Mouse (Mus musculus) limb, embryonic 14.5 days (tissue): ENCODE measurements around the gene Ttc28. TPM values are rescaled to one million over a fixed set of nuclear protein-coding genes. Genes with fewer than 3 reads are reported as not detected.
A peak's percentile ranks its signal among the peaks of the same experiment; 100 is the strongest.

Source experiments
- ATAC-seq: fragments of 200-750 bp; cut with Nextera tagmentation; 2 replicates; pipeline ENCODE4 v1.8.0; 2017; ENCODE audit warnings: low read depth, moderate number of reproducible peaks, moderate TSS enrichment; ENCODE audit not compliant: low FRiP score
- DNase-seq: peaks from one replicate; pipeline ENCODE4 v3.0.0-alpha.2; 2015; ENCODE audit warnings: low spot score
- H3K27ac ChIP-seq: fragments of 300-500 bp; sonication (generic); replicated peaks from 2 replicates; pipeline ENCODE4 v1.5.1; 2014; ENCODE audit warnings: low read depth, mild to moderate bottlenecking, low read length, moderate library complexity, mixed read lengths
- H3K27me3 ChIP-seq: fragments of 300-500 bp; sonication (generic); 2 replicates; pipeline ENCODE4 v1.6.1; 2014; ENCODE audit warnings: low read length, mixed read lengths; ENCODE audit not compliant: control insufficient read depth, insufficient read depth
- H3K36me3 ChIP-seq: fragments of 300-500 bp; sonication (generic); 2 replicates; pipeline ENCODE4 v1.6.1; 2014; ENCODE audit warnings: mild to moderate bottlenecking, low read length, moderate library complexity, mixed read lengths; ENCODE audit not compliant: control insufficient read depth, insufficient read depth
- H3K4me1 ChIP-seq: fragments of 300-500 bp; sonication (generic); 2 replicates; pipeline ENCODE4 v1.6.1; 2014; ENCODE audit warnings: antibody characterized with exemption, low read length, mixed read lengths; ENCODE audit not compliant: control insufficient read depth, insufficient read depth
- H3K4me2 ChIP-seq: fragments of 300-500 bp; sonication (generic); replicated peaks from 2 replicates; pipeline ENCODE4 v1.6.1; 2014; ENCODE audit warnings: low read depth, mild to moderate bottlenecking, low read length, moderate library complexity; ENCODE audit not compliant: severe bottlenecking
- H3K4me3 ChIP-seq: fragments of 300-500 bp; sonication (generic); replicated peaks from 2 replicates; pipeline ENCODE4 v1.5.1; 2014; ENCODE audit warnings: low read length
- H3K9ac ChIP-seq: fragments of 300-500 bp; sonication (generic); 2 replicates; pipeline ENCODE4 v1.6.1; 2014; ENCODE audit warnings: mild to moderate bottlenecking, low read depth, low read length, moderate library complexity; ENCODE audit not compliant: severe bottlenecking
- H3K9me3 ChIP-seq: fragments of 300-500 bp; sonication (generic); 2 replicates; pipeline ENCODE4 v1.6.1; 2016; ENCODE audit warnings: low read length; ENCODE audit not compliant: control insufficient read depth
- POLR2A ChIP-seq: fragments of 200-500 bp; IDR thresholded peaks from 2 replicates; pipeline ENCODE4 v1.8.0; 2012; ENCODE audit warnings: inconsistent platforms, mild to moderate bottlenecking, moderate library complexity, borderline replicate concordance; ENCODE audit not compliant: insufficient read depth, insufficient read length; ENCODE audit errors: extremely low read depth
- WGBS: fragments of 180-500 bp; shearing (Covaris S2); extraction: QIAGEN DNeasy Blood & Tissue Kit; methylation state at CpG from one replicate; pipeline ENCODE4 v1.1.7; 2014; 5-methylcytosine and 5-hydroxymethylcytosine counted together
- polyA plus RNA-seq, 2 experiments: library from polyadenylated mRNA; depleted of rRNA in 1 of 2; stranded (reverse) in 1 of 2; unstranded in 1 of 2; fragments of >200 nt; fragmentation: Nextera tagmentation in 1 of 2; extraction: Ambion mirVana in 1 of 2; gene quantifications; 2 replicates each; pipeline versions ENCODE4 v1.2.1 to v1.2.3; 2012 to 2014

Gene Ttc28
- polyA plus RNA-seq, 2 experiments, result 16.3 to 19.9 TPM

DNA sequence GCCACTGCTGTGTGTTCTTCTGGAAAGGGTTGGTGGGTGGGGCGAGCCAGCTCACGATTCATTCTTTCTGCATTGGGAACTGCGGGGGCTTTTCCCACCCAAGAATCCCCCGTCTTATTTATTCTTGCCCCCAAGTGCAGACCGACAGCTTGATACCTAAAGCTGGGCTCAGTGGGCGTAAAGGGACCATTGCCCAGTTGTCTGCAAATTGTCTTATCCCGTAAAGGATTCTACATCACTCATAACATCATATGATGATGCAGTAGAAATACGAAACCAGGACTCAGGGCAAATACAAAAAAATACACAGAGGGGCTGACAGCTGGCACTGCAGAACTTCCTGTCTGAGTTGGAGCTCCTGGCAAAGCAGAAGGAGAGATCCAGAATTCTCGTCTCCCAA, 336.6 kb downstream of the Ttc28 start:
- Histone ChIP-seq H3K9me3 (no peaks in the 10 kb centered on the region), H3K36me3 (no peaks in the 10 kb centered on the region), H3K9ac (no peak overlapping the region), H3K27ac (no peak overlapping the region), H3K4me3 (no peak overlapping the region), H3K4me1 (peaks cover 13% of the 10 kb centered on the region), H3K27me3 (no peaks in the 10 kb centered on the region), H3K4me2 (no peak overlapping the region)
- WGBS, result 65% methylated on average over 9 of the region's 9 CpGs
- TF ChIP-seq POLR2A, result no peak
- ATAC-seq, result no peak
- no peak for DNase-seq

DNA sequence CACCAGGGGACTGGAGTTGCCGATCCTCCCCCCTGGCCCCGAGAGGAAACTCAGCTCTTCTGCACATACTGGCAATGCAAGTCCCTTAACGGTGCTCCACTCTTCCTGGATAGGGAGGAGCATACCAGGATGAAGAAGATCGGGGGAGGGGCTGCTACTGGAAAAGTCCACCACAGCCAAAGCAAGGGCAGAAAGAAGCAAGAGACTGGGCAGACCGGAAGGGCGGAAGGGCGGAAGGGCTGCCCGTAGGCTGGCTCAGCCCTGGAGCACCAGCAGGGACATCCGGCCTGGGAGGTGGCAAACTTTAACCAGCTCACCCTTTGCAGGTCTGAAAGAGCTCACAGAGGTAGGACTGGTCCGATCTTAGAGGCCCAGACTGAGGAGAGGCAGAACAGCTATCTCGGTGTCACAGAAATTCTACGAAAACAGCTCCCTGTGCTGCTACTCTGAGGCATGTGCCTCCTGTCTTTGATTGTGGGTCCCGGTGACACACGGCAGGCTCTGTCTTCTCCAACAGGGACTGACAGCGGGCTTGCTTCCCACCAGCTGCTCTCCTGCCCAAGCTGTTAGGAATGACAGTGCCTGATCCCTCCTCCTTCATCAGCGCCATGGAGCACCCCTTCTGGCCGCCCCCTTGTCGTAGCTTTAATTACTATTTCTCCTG, 338.0 kb downstream of the Ttc28 start:
- H3K4me1 ChIP-seq, result peaks cover 13% of the 10 kb centered on the region
- ATAC-seq, result no peak
- WGBS, result 55% methylated on average over 18 of the region's 18 CpGs

DNA sequence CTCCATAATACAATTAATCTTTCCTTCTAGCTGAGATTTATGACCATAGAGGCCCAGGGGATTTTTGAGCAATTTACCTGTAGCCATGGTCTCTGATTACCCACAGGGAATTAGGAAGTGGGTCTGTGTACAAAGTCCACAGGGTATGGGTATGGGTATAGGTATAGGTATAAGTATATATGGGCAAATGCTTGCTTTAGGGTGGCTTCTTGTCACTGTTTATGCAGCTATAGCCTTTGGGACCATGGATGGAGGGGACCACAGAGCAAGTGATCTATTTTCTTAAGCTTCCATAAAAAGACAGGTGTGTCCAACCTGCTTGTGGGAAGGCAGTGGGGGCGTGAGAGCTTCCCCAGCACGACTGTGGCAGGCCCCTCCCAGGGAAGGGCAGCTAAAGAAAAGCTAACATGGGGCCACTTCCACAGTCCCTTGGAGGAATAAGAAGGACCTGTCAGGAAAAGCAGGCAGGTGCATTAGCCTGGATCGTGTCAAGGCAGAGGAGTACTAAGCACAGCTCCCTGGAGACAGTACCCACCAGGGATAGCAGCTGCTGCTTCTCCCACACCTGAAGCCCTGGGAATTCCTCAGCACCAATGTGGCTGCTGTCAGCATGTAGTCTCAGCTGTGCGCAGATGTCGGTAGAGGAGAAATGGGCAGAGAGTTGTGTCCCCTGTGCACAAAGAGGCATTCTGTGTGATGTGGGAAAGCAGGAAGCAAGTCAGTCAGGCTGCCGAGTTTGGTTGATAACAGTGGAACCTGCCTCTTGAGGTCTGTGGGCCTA, 338.7 kb downstream of the Ttc28 start:
- H3K4me1 ChIP-seq, result peaks cover 13% of the 10 kb centered on the region

More for the DNA sequence above, 338.0 kb downstream of the Ttc28 start:
- no peak overlapping the region for H3K4me3 ChIP-seq
- no peaks in the 10 kb centered on the region for H3K27me3 ChIP-seq
- no peak for TF ChIP-seq POLR2A
- H3K9me3 ChIP-seq, result no peaks in the 10 kb centered on the region
- no peak overlapping the region for H3K4me2 ChIP-seq
- no peak overlapping the region for H3K9ac ChIP-seq
- DNase-seq, result no peak
- H3K27ac ChIP-seq, result no peak overlapping the region
- H3K36me3 ChIP-seq, result no peaks in the 10 kb centered on the region

DNA sequence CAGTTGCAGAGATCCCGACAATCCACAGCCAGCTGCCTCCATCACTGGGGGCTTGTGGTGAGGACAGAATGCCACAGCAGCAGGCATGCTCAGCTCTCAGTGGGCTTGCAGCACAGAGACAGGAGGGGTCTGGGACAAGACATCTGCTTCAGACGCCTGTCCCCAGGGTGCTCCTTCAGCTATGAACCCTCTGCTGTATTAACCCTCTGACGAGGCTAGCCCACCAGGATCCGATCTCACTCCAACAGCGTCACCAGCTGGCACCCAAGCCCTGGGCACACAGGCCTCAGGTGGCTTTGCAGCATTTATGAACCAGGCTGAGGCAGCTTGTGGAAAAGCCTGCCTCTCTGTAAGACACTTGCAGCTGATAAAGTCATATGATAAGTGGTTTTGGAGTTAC, 339.4 kb downstream of the Ttc28 start:
- peaks cover 11% of the 10 kb centered on the region for H3K36me3 ChIP-seq
- 87% methylated on average over 5 of the region's 5 CpGs for WGBS
- TF ChIP-seq POLR2A, result no peak
- H3K9me3 ChIP-seq, result no peaks in the 10 kb centered on the region
- no peak overlapping the region for H3K4me3 ChIP-seq
- H3K9ac ChIP-seq, result no peak overlapping the region
- no peak overlapping the region for H3K27ac ChIP-seq
- DNase-seq, result no peak
- H3K4me2 ChIP-seq, result no peak overlapping the region
- H3K4me1 ChIP-seq, result peaks cover 13% of the 10 kb centered on the region
- no peaks in the 10 kb centered on the region for H3K27me3 ChIP-seq
- no peak for ATAC-seq

More for the DNA sequence above, 338.7 kb downstream of the Ttc28 start:
- WGBS, result 71% methylated on average over 6 of the region's 6 CpGs
- Histone ChIP-seq H3K4me2 (no peak overlapping the region), H3K36me3 (peaks cover 4% of the 10 kb centered on the region), H3K4me3 (no peak overlapping the region), H3K9me3 (no peaks in the 10 kb centered on the region), H3K27me3 (no peaks in the 10 kb centered on the region), H3K9ac (no peak overlapping the region), H3K27ac (no peak overlapping the region)
- TF ChIP-seq POLR2A, result no peak
- DNase-seq (no peak), ATAC-seq (no peak)

DNA sequence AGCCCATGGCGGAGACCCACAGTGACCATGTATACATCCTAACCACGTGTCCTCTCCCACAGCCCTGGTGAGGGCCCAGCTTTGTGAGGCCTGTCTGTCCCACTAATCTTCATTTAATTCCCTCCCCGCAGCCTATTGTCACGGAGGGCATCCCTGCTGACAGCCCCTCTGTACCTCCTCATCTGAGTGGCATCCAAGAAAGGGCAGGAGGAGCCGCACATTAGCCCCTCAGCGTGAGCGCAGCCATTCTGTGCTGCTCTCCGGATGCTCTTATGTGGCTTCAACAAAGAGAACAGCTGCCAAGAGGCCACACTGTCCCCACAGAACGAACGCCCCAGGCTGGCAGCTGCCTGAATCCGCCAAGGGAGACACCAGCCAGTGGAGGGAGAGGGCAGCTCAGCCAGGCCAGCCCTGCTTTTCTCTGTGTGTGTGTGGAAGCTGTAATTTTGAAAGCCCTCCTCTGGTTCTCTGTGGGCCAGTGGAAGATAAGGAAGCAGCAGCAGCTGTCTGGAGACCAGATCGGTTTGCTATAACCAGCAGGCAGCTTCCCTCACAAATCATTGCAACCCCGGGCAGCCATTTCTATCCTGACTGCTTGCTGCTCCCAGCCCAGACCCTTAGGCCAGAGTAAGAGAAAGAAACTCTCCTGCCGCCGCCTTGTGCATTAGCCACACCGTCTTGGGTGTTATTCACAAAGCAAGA, 341.2 kb downstream of the Ttc28 start:
- H3K9ac ChIP-seq, result no peak overlapping the region
- WGBS, result 59% methylated on average over 16 of the region's 16 CpGs

More for the DNA sequence above, 341.2 kb downstream of the Ttc28 start:
- Histone ChIP-seq H3K27me3 (no peaks in the 10 kb centered on the region), H3K4me3 (no peak overlapping the region), H3K4me2 (no peak overlapping the region), H3K27ac (peak overlapping the region; percentile 48), H3K36me3 (peaks cover 30% of the 10 kb centered on the region), H3K9me3 (no peaks in the 10 kb centered on the region), H3K4me1 (peaks cover 6% of the 10 kb centered on the region)
- no peak for TF ChIP-seq POLR2A
- DNase-seq, result peak; percentile 52
- peak; percentile 83 for ATAC-seq
